Mouse (Mus musculus) midbrain, embryonic 13.5 days (tissue): ENCODE data around the gene Ghdc. TPM values are rescaled to one million over a fixed set of nuclear protein-coding genes. Genes with fewer than 3 reads are reported as not detected.

ENCODE experiments used
- ATAC-seq: fragments of 200-750 bp; cut with Nextera tagmentation; 2 replicates; pipeline ENCODE4 v1.8.0; 2017; ENCODE audit warnings: mild to moderate bottlenecking, moderate TSS enrichment, moderate library complexity
- H3K27ac ChIP-seq: fragments of 300-500 bp; sonication (generic); 2 replicates; pipeline ENCODE4 v1.5.1; 2015; ENCODE audit warnings: inconsistent platforms, mild to moderate bottlenecking, moderate library complexity
- H3K27me3 ChIP-seq: fragments of 300-500 bp; sonication (generic); 2 replicates; pipeline ENCODE4 v1.6.1; 2015; ENCODE audit warnings: mild to moderate bottlenecking, inconsistent platforms
- H3K36me3 ChIP-seq: fragments of 300-500 bp; sonication (generic); 2 replicates; pipeline ENCODE4 v1.6.1; 2015; ENCODE audit warnings: mild to moderate bottlenecking, inconsistent platforms
- H3K4me1 ChIP-seq: fragments of 300-500 bp; sonication (generic); replicated peaks from 2 replicates; pipeline ENCODE4 v1.6.1; 2015; ENCODE audit warnings: inconsistent platforms
- H3K4me2 ChIP-seq: fragments of 300-500 bp; sonication (generic); replicated peaks from 2 replicates; pipeline ENCODE4 v1.6.1; 2015; ENCODE audit warnings: moderate library complexity, mild to moderate bottlenecking, inconsistent platforms
- H3K4me3 ChIP-seq: fragments of 300-500 bp; sonication (generic); replicated peaks from 2 replicates; pipeline ENCODE4 v1.5.1; 2015; ENCODE audit warnings: mild to moderate bottlenecking, inconsistent platforms
- H3K9ac ChIP-seq: fragments of 300-500 bp; sonication (generic); replicated peaks from 2 replicates; pipeline ENCODE4 v1.6.1; 2015; ENCODE audit warnings: mild to moderate bottlenecking, inconsistent platforms
- H3K9me3 ChIP-seq: fragments of 300-500 bp; sonication (generic); 2 replicates; pipeline ENCODE4 v1.6.1; 2016; ENCODE audit warnings: mild to moderate bottlenecking, inconsistent platforms
- WGBS: fragments of 180-500 bp; shearing (Covaris S2); methylation state at CpG from one replicate; pipeline ENCODE4 v1.1.7; 2015; 5-methylcytosine and 5-hydroxymethylcytosine counted together
- polyA plus RNA-seq: library from polyadenylated mRNA; unstranded; fragments of >200 nt; fragmentation: Nextera tagmentation; extraction: Ambion mirVana; gene quantifications from 2 replicates; pipeline ENCODE4 v1.2.1, GENCODE M21; 2015

Gene Ghdc
- polyA plus RNA-seq, 1 experiment from 2014 or later = 4.0 TPM

DNA sequence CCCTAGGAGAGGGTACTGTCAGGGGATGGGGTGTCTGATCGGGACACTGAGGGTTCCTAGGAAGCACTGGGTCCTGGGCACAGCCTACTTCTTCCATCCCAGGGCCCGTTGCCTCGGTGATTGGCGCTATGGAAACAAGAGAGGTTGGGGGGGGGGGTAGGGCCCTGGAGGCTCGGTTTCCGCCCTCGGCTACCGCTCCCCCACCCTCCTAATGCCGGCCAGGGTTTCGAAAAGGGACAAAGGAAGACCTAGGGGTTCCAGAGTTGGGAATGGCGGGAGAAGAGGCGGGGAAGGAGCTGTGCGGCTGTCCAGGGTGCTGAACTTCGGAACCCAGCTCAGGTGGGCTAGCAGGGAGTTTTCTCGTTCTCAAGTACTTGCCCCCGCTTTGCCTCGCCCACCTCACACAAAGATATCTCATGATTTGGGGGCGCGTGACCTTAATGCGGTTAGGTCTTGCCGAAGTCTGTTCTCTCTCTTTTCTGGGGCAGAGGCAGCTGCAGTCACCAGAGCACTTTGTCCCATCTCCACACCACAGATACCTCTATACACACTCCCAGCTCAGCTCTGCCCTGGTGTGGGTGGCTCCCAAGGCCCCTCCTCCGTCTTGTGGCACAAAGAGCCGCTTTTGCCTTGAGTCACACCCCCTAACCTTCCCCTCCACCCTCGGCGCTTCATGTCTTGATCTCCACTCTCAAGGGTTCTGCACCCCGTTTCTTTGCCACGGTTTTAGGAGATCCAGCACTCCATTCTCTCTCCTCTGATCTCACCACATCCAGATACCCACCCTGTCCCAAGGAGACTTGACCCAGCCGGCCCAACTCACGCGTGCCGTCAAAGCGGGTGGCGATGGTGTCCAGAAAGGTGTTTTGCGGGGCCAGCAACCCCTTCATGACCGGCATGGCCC is 11.8 kb downstream of the Ghdc start:
- WGBS = under 1% methylated on average over 33 of the region's 35 CpGs
- Histone ChIP-seq H3K4me1 (peaks cover 30% of the 10 kb centered on the region), H3K36me3 (peaks cover 25% of the 10 kb centered on the region), H3K9ac (peak overlapping the region; percentile 77), H3K9me3 (no peaks in the 10 kb centered on the region), H3K27me3 (peaks cover 11% of the 10 kb centered on the region; the same call in 1 of the 2 replicates), H3K4me2 (peak overlapping the region; percentile 80), H3K4me3 (peak overlapping the region; percentile 60), H3K27ac (peak overlapping the region; percentile 66)
- ATAC-seq = peak; percentile 71

- ATAC-seq = no peak
- Histone ChIP-seq H3K4me3 (no peak overlapping the region), H3K4me1 (peaks cover 30% of the 10 kb centered on the region), H3K27me3 (peaks cover 9% of the 10 kb centered on the region; the same call in 1 of the 2 replicates), H3K36me3 (peaks cover 26% of the 10 kb centered on the region), H3K9me3 (no peaks in the 10 kb centered on the region), H3K27ac (no peak overlapping the region), H3K4me2 (peak overlapping the region; percentile 80), H3K9ac (no peak overlapping the region)
- WGBS = 92% methylated on average over 12 of the region's 12 CpGs
Measured at GRCm38 (mm10) chr11:100757566-100757965, 13.2 kb downstream of the Ghdc start.

DNA sequence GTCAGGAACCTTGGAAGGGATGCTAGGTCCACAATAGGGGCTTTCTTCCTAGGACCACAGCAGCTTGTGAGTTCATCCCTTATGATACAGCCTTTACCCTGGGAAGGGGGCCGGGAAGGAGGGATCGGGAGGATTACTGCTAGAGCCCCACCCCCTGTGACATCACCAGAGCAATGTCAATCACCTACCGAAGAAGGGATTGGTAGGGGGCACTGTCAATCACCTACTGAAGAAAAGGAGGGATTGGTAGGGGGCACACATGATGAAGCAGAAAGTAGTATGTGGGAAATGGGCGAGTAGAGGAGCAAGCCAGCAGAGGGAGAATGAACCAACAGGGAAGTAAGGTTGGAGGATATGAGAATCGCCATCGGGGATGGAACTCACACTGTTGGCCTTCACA is 14.3 kb downstream of the Ghdc start:
- H3K9ac ChIP-seq = no peak overlapping the region
- H3K27ac ChIP-seq = no peak overlapping the region
- no peak overlapping the region for H3K4me2 ChIP-seq
- H3K4me1 ChIP-seq = peaks cover 28% of the 10 kb centered on the region
- no peaks in the 10 kb centered on the region for H3K9me3 ChIP-seq
- WGBS = 68% methylated on average over 6 of the region's 6 CpGs
- no peak for ATAC-seq
- 0 out of 2 replicates have a peak, but pooled peaks cover 5% of the 10 kb centered on the region for H3K27me3 ChIP-seq
- H3K4me3 ChIP-seq = no peak overlapping the region
- H3K36me3 ChIP-seq = peaks cover 34% of the 10 kb centered on the region

GRCm38 (mm10) chr11:100754693-100755057 is 16.1 kb downstream of the Ghdc start:
- Histone ChIP-seq H3K4me3 (no peak overlapping the region), H3K4me2 (no peak overlapping the region), H3K9me3 (no peaks in the 10 kb centered on the region), H3K27ac (no peak overlapping the region), H3K9ac (no peak overlapping the region), H3K4me1 (peaks cover 18% of the 10 kb centered on the region), H3K27me3 (peaks cover 3% of the 10 kb centered on the region), H3K36me3 (peaks cover 49% of the 10 kb centered on the region)
- WGBS = 92% methylated on average over 3 of the region's 3 CpGs
- no peak for ATAC-seq

DNA sequence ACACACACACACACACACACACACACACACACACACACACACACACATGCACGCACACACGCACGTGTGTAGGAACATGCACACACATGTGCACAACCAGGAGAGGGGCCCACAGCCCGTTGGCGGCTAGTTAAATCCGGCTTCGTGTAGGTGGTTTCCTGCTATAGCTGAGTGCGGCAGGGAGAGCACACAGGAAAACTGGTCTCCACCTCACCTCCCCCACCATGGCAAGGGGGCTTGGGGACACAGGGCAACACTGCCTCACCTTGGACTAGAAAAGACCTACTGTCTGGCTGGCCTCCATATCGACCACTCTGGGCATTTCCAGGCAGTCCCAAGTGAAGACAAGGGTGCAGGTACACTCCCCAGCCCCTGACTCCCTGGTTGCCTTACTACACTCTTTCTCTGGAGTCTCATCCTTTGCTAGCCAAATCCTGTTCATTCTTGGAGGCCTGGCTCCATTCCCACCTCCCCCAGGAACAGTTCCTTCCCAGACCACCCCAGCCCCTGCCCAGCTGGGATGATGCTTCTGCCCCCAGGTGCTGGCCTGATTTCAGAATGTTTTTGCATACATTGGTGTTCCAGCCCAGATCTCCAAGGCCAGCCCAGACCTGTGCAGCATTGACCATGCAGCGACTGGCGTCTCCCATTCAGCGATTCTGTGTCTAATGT is 16.6 kb downstream of the Ghdc start:
- Histone ChIP-seq H3K9ac (no peak overlapping the region), H3K4me1 (peaks cover 13% of the 10 kb centered on the region; the same call in 1 of the 2 replicates), H3K9me3 (no peaks in the 10 kb centered on the region), H3K27me3 (peaks cover 8% of the 10 kb centered on the region), H3K4me3 (no peak overlapping the region), H3K27ac (no peak overlapping the region), H3K4me2 (no peak overlapping the region), H3K36me3 (peaks cover 54% of the 10 kb centered on the region)
- 88% methylated on average over 11 of the region's 12 CpGs for WGBS
- ATAC-seq = no peak

DNA sequence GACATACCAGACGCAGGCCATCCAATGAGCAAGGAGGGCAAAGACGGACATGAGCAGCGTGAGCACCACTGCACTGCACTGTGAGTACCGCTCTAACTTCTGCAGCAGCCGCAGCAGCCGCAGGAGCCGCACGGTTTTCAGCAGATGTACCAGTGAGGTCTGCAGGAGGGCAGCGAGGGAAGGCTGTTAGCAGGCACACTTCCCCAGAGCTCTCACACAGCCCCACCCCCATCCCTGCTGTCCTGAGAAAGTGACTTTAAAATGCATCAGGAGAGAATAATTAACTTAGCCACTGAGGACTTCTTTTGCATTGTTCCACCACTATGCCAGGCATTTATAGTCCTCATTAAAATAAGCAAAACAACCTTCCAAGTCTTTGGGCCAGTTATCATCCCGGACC is 18.5 kb downstream of the Ghdc start:
- H3K4me3 ChIP-seq = no peak overlapping the region
- WGBS = 50% methylated on average over 10 of the region's 10 CpGs
- no peak for ATAC-seq
- no peaks in the 10 kb centered on the region for H3K9me3 ChIP-seq
- no peak overlapping the region for H3K4me2 ChIP-seq
- no peaks in the 10 kb centered on the region for H3K4me1 ChIP-seq
- no peak overlapping the region for H3K27ac ChIP-seq
- H3K36me3 ChIP-seq = peaks cover 54% of the 10 kb centered on the region
- no peak overlapping the region for H3K9ac ChIP-seq
- peaks cover 10% of the 10 kb centered on the region for H3K27me3 ChIP-seq

GRCm38 (mm10) chr11:100750127-100750526 is 20.6 kb downstream of the Ghdc start:
- Histone ChIP-seq H3K36me3 (peaks cover 52% of the 10 kb centered on the region), H3K27ac (no peak overlapping the region), H3K4me1 (no peaks in the 10 kb centered on the region), H3K27me3 (peaks cover 10% of the 10 kb centered on the region), H3K4me2 (no peak overlapping the region), H3K9me3 (no peaks in the 10 kb centered on the region), H3K9ac (no peak overlapping the region), H3K4me3 (no peak overlapping the region)
- WGBS = 92% methylated on average over 16 of the region's 16 CpGs
- ATAC-seq = no peak

DNA sequence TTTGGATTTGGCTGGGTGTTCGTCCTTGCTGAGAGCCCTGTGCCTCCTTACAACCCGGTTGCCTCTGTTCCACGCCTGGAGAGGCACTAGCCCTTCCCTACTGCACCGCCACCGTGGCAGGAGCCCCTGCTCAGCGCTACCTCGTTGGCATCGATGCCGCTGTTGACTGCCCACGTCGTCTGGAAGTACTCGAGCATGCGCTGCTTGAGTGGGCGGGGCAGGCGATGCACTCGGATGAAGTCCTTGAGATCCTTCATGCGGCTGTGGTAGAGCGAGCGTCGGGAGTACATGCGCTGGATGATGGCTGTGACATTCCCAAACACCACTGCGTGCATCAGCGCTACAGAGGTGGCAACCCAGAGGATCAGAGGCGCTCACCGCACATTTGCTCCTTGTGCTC is 21.3 kb downstream of the Ghdc start:
- 52% methylated on average over 25 of the region's 25 CpGs for WGBS
- ATAC-seq = no peak
- H3K9ac ChIP-seq = no peak overlapping the region

DNA sequence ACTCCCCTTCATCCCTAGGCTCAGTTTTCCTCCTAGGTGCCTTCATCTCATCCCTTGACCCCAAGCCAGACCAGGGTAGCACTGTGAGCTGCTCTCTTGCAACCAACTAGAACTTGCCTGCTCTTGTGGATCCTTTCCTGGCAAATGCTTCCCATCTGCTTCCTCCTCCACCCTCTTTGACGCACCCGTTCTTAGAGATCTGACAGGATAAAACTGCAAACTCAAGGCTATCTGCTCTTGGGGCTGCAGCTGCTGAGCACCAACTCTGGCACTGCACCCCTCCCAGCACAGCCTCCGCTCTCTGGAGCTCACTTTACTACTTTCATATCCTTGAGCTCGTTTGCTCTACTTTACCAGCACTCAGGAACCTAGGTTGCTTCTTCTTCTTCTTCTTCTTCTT is 22.1 kb downstream of the Ghdc start:
- WGBS = 95% methylated on average over 4 of the region's 4 CpGs
- Histone ChIP-seq H3K4me2 (no peak overlapping the region), H3K9ac (no peak overlapping the region), H3K9me3 (no peaks in the 10 kb centered on the region), H3K4me1 (no peaks in the 10 kb centered on the region), H3K27me3 (peaks cover 10% of the 10 kb centered on the region), H3K4me3 (no peak overlapping the region), H3K36me3 (peaks cover 46% of the 10 kb centered on the region), H3K27ac (no peak overlapping the region)
- no peak for ATAC-seq

More for the DNA sequence above, 21.3 kb downstream of the Ghdc start:
- Histone ChIP-seq H3K4me2 (no peak overlapping the region), H3K4me3 (no peak overlapping the region), H3K27ac (no peak overlapping the region), H3K27me3 (peaks cover 10% of the 10 kb centered on the region), H3K9me3 (no peaks in the 10 kb centered on the region), H3K4me1 (no peaks in the 10 kb centered on the region), H3K36me3 (peaks cover 46% of the 10 kb centered on the region)

DNA sequence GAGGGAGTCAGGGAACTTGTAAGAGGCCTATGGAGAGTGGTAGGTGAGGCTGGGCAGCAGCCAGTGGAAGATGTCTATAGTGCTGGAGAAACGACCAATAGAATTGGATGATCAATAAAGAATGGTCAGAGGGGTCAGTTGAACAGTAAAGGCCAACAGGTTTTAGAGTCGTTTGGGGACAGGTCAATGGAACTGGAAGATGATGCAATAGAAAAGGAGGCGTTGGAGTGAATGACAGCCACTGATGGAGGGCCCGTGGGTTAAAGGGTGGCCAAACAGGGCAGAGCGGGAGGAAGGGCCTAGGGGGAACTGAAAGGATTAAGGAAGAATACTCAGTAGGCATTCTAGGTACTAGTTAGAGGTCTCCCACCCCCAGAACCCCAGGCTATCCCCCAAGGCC is 23.6 kb downstream of the Ghdc start:
- Histone ChIP-seq H3K27me3 (peaks cover 10% of the 10 kb centered on the region), H3K27ac (no peak overlapping the region), H3K36me3 (peaks cover 50% of the 10 kb centered on the region), H3K9ac (no peak overlapping the region), H3K4me2 (no peak overlapping the region), H3K4me3 (no peak overlapping the region), H3K9me3 (no peaks in the 10 kb centered on the region), H3K4me1 (no peaks in the 10 kb centered on the region)
- no peak for ATAC-seq
- whole genome bisulfite sequencing = 79% methylated on average over 5 of the region's 5 CpGs

- H3K4me2 ChIP-seq = no peak overlapping the region
- WGBS = 86% methylated on average over 10 of the region's 10 CpGs
Measured at GRCm38 (mm10) chr11:100746546-100746945, 24.2 kb downstream of the Ghdc start.

GRCm38 (mm10) chr11:100745085-100745484 is 25.7 kb downstream of the Ghdc start:
- Histone ChIP-seq H3K36me3 (peaks cover 42% of the 10 kb centered on the region), H3K9me3 (no peaks in the 10 kb centered on the region), H3K4me1 (no peaks in the 10 kb centered on the region), H3K4me2 (no peak overlapping the region), H3K4me3 (no peak overlapping the region), H3K27ac (no peak overlapping the region), H3K27me3 (peaks cover 14% of the 10 kb centered on the region), H3K9ac (no peak overlapping the region)
- ATAC-seq = peak; percentile 67; the same call in 1 of the 2 replicates
- WGBS = 19% methylated on average over 6 of the region's 6 CpGs

More at GRCm38 (mm10) chr11:100746546-100746945, 24.2 kb downstream of the Ghdc start:
- H3K9ac ChIP-seq = no peak overlapping the region
- H3K9me3 ChIP-seq = no peaks in the 10 kb centered on the region
- ATAC-seq = no peak
- H3K4me3 ChIP-seq = no peak overlapping the region
- peaks cover 10% of the 10 kb centered on the region for H3K27me3 ChIP-seq
- H3K36me3 ChIP-seq = peaks cover 48% of the 10 kb centered on the region
- no peaks in the 10 kb centered on the region for H3K4me1 ChIP-seq
- no peak overlapping the region for H3K27ac ChIP-seq
